Mouse (Mus musculus) kidney, adult 2 months (tissue): ENCODE data around the gene D17Wsu92e.

ENCODE experiments used
- CTCF ChIP-seq: fragments of 200-500 bp; conservative IDR thresholded peaks from 2 replicates; pipeline ENCODE4 v1.5.1; 2011; ENCODE audit warnings: low read depth, mild to moderate bottlenecking, control low read depth, low read length, moderate library complexity, mixed read lengths; ENCODE audit not compliant: insufficient read depth, insufficient read length
- POLR2A ChIP-seq: fragments of 200-500 bp; IDR thresholded peaks from one replicate; pipeline ENCODE4 v1.6.1; 2011; ENCODE audit warnings: low read depth, low read length, control low read depth

DNA sequence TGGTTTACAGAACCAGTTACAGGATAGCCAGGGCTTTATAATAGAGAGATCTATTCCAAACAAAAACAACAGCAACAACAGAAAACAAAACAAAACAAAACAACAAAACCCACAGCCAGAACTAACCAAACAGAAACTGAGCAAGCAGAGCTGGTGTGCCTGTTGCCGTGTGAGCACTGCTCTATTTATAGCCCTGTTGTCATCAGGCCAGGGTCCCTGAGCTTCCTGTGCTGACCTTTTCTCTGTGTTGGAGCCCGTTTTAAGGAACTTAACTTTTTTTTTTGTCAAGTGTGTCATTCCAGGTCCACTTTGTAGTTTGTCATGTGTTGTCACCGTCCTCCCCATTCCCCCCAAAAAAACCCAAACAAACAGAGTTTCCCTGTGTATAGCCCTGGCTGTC, 30.6 kb upstream of the D17Wsu92e start:
- TF ChIP-seq CTCF, result no peak
- TF ChIP-seq POLR2A, result no peak
